Mouse (Mus musculus): ENCODE data around the gene Arsg. TPM values are rescaled to one million over a fixed set of nuclear protein-coding genes. Genes with fewer than 3 reads are reported as not detected.

The Arsg gene
- total RNA-seq, 2 experiments from 2014 or later: 4.7 to 7.3 TPM

- peak; percentile 85 for ATAC-seq (replicated peaks; ENCODE audit: low FRiP score, low TSS enrichment, poor library complexity, severe bottlenecking)
Observed at GRCm38 (mm10) chr11:109465068-109465467, 8.1 kb upstream of the Arsg start.

GRCm38 (mm10) chr11:109466987-109467386 lies 6.2 kb upstream of the Arsg start:
- no peak for ATAC-seq (replicated peaks; ENCODE audit: low FRiP score, low TSS enrichment, poor library complexity, severe bottlenecking)

GRCm38 (mm10) chr11:109468133-109468532 lies 5.0 kb upstream of the Arsg start:
- ATAC-seq (replicated peaks; ENCODE audit: low FRiP score, low TSS enrichment, poor library complexity, severe bottlenecking): no peak

GRCm38 (mm10) chr11:109470170-109470569 lies 3.0 kb upstream of the Arsg start:
- 0 out of 2 replicates have a peak, but pooled peaks have one; percentile 8 for ATAC-seq (replicated peaks; ENCODE audit: low FRiP score, low TSS enrichment, poor library complexity, severe bottlenecking)

- no peak for ATAC-seq (replicated peaks; ENCODE audit: low FRiP score, low TSS enrichment, poor library complexity, severe bottlenecking)
Observed at GRCm38 (mm10) chr11:109470921-109471861, 2.0 kb upstream of the Arsg start.

- ATAC-seq (replicated peaks; ENCODE audit: low FRiP score, low TSS enrichment, poor library complexity, severe bottlenecking): 0 out of 2 replicates have a peak, but pooled peaks have one; percentile 2
Observed at GRCm38 (mm10) chr11:109472171-109472691, 943 bp upstream of the Arsg start.

- ATAC-seq (replicated peaks; ENCODE audit: low FRiP score, low TSS enrichment, poor library complexity, severe bottlenecking): no peak; the same call in 1 of the 2 replicates
Observed at GRCm38 (mm10) chr11:109472821-109473170, 378 bp upstream of the Arsg start.

GRCm38 (mm10) chr11:109474086-109474742 lies 1.0 kb downstream of the Arsg start:
- ATAC-seq (replicated peaks; ENCODE audit: low FRiP score, low TSS enrichment, poor library complexity, severe bottlenecking): peak; percentile 14; the same call in 1 of the 2 replicates

- ATAC-seq (replicated peaks; ENCODE audit: low FRiP score, low TSS enrichment, poor library complexity, severe bottlenecking): no peak
Observed at GRCm38 (mm10) chr11:109474836-109475235, 1.7 kb downstream of the Arsg start.

GRCm38 (mm10) chr11:109475717-109476116 lies 2.5 kb downstream of the Arsg start:
- ATAC-seq (replicated peaks; ENCODE audit: low FRiP score, low TSS enrichment, poor library complexity, severe bottlenecking): no peak

GRCm38 (mm10) chr11:109476241-109476640 lies 3.1 kb downstream of the Arsg start:
- ATAC-seq (replicated peaks; ENCODE audit: low FRiP score, low TSS enrichment, poor library complexity, severe bottlenecking): no peak

- no peak for ATAC-seq (replicated peaks; ENCODE audit: low FRiP score, low TSS enrichment, poor library complexity, severe bottlenecking)
Observed at GRCm38 (mm10) chr11:109476653-109477052, 3.5 kb downstream of the Arsg start.

GRCm38 (mm10) chr11:109477606-109478380 lies 4.6 kb downstream of the Arsg start:
- ATAC-seq (replicated peaks; ENCODE audit: low FRiP score, low TSS enrichment, poor library complexity, severe bottlenecking): no peak

- 0 out of 2 replicates have a peak, but pooled peaks have one; percentile 45 for ATAC-seq (replicated peaks; ENCODE audit: low FRiP score, low TSS enrichment, poor library complexity, severe bottlenecking)
Observed at GRCm38 (mm10) chr11:109479575-109480285, 6.6 kb downstream of the Arsg start.

GRCm38 (mm10) chr11:109480440-109480839 lies 7.3 kb downstream of the Arsg start:
- no peak for ATAC-seq (replicated peaks; ENCODE audit: low FRiP score, low TSS enrichment, poor library complexity, severe bottlenecking)

- no peak for ATAC-seq (replicated peaks; ENCODE audit: low FRiP score, low TSS enrichment, poor library complexity, severe bottlenecking)
Observed at GRCm38 (mm10) chr11:109485398-109486045, 12.3 kb downstream of the Arsg start.

GRCm38 (mm10) chr11:109487111-109487510 lies 13.9 kb downstream of the Arsg start:
- ATAC-seq (replicated peaks; ENCODE audit: low FRiP score, low TSS enrichment, poor library complexity, severe bottlenecking): no peak

- no peak for ATAC-seq (replicated peaks; ENCODE audit: low FRiP score, low TSS enrichment, poor library complexity, severe bottlenecking)
Observed at GRCm38 (mm10) chr11:109487991-109488684, 15.0 kb downstream of the Arsg start.
